Mouse (Mus musculus) intestine, embryonic 16.5 days (tissue): ENCODE measurements around the gene Epo. TPM values are rescaled to one million over a fixed set of nuclear protein-coding genes. Genes with fewer than 3 reads are reported as not detected.
A peak's percentile ranks its signal among the peaks of the same experiment; 100 is the strongest.

ENCODE experiments used
- ATAC-seq: fragments of 200-750 bp; cut with Nextera tagmentation; 2 replicates; pipeline ENCODE4 v1.8.0; 2017; ENCODE audit warnings: moderate TSS enrichment, moderate library complexity
- H3K27ac ChIP-seq: fragments of 300-500 bp; sonication (generic); 2 replicates; pipeline ENCODE4 v1.5.1; 2014; ENCODE audit warnings: mild to moderate bottlenecking, low read length
- H3K27me3 ChIP-seq: fragments of 300-500 bp; sonication (generic); replicated peaks from 2 replicates; pipeline ENCODE4 v1.6.1; 2014; ENCODE audit warnings: low read length, control low read depth, mixed read lengths; ENCODE audit not compliant: control insufficient read depth, insufficient read depth
- H3K36me3 ChIP-seq: fragments of 300-500 bp; sonication (generic); 2 replicates; pipeline ENCODE4 v1.6.1; 2014; ENCODE audit warnings: low read length, control low read depth; ENCODE audit not compliant: control insufficient read depth, insufficient read depth
- H3K4me1 ChIP-seq: fragments of 300-500 bp; sonication (generic); 2 replicates; pipeline ENCODE4 v1.6.1; 2014; ENCODE audit warnings: low read length, control low read depth, mixed read lengths; ENCODE audit not compliant: control insufficient read depth, insufficient read depth
- H3K4me2 ChIP-seq: fragments of 300-500 bp; sonication (generic); 2 replicates; pipeline ENCODE4 v1.6.1; 2014; ENCODE audit warnings: low read depth, low read length, control low read depth
- H3K4me3 ChIP-seq: fragments of 300-500 bp; sonication (generic); 2 replicates; pipeline ENCODE4 v1.5.1; 2014; ENCODE audit warnings: mild to moderate bottlenecking, low read length
- H3K9ac ChIP-seq: fragments of 300-500 bp; sonication (generic); 2 replicates; pipeline ENCODE4 v1.6.1; 2014; ENCODE audit warnings: low read depth, low read length
- H3K9me3 ChIP-seq: fragments of 300-500 bp; sonication (generic); 2 replicates; pipeline ENCODE4 v1.6.1; 2016; ENCODE audit warnings: low read length, control low read depth; ENCODE audit not compliant: control insufficient read depth
- WGBS: fragments of 180-500 bp; shearing (Covaris S2); extraction: QIAGEN DNeasy Blood & Tissue Kit; methylation state at CpG from one replicate; pipeline ENCODE4 v1.1.7; 2014; 5-methylcytosine and 5-hydroxymethylcytosine counted together
- polyA plus RNA-seq: library from polyadenylated mRNA; unstranded; fragments of >200 nt; fragmentation: Nextera tagmentation; extraction: Ambion mirVana; gene quantifications from 2 replicates; pipeline ENCODE4 v1.2.1, GENCODE M21; 2015

The Epo gene
- 0.20 and 0.40 TPM in 2 replicates for polyA plus RNA-seq

- Histone ChIP-seq H3K27me3 (no peaks in the 10 kb centered on the region), H3K4me1 (peaks cover 8% of the 10 kb centered on the region), H3K27ac (peak within 1 kb of the TSS; percentile 94), H3K9me3 (no peaks in the 10 kb centered on the region), H3K36me3 (peaks cover 14% of the 10 kb centered on the region), H3K4me2 (peak within 1 kb of the TSS; percentile 84), H3K4me3 (peak within 1 kb of the TSS; percentile 87), H3K9ac (peak within 1 kb of the TSS; percentile 94)
- WGBS, result under 1% methylated on average over 40 of the region's 40 CpGs
- peak; percentile 81 for ATAC-seq
Observed at GRCm38 (mm10) chr5:137533117-137533827, at the start of gene Epo, which contains the start of gene Gnb2. Epo (minus strand) TSS chr5:137533242. Gnb2 (minus strand) TSS chr5:137533510.

- H3K4me2 ChIP-seq, result no peak overlapping the region
- 33% methylated on average over 8 of the region's 8 CpGs for WGBS
- no peak for ATAC-seq
Observed at GRCm38 (mm10) chr5:137582702-137583101, 49.7 kb upstream of the Epo start.

GRCm38 (mm10) chr5:137580246-137580645 is 47.2 kb upstream of the Epo start:
- Histone ChIP-seq H3K9ac (no peak overlapping the region), H3K36me3 (no peaks in the 10 kb centered on the region), H3K27me3 (peaks cover 7% of the 10 kb centered on the region; the same call in 1 of the 2 replicates), H3K27ac (no peak overlapping the region), H3K4me1 (peaks cover 8% of the 10 kb centered on the region; the same call in 1 of the 2 replicates), H3K4me3 (no peak overlapping the region), H3K9me3 (no peaks in the 10 kb centered on the region), H3K4me2 (no peak overlapping the region)
- WGBS, result 81% methylated on average over 6 of the region's 6 CpGs
- no peak for ATAC-seq

More at GRCm38 (mm10) chr5:137582702-137583101, 49.7 kb upstream of the Epo start:
- peaks cover 7% of the 10 kb centered on the region; the same call in 1 of the 2 replicates for H3K27me3 ChIP-seq
- no peaks in the 10 kb centered on the region for H3K36me3 ChIP-seq
- H3K9me3 ChIP-seq, result no peaks in the 10 kb centered on the region; the same call in 1 of the 2 replicates
- H3K9ac ChIP-seq, result no peak overlapping the region
- no peak overlapping the region for H3K4me3 ChIP-seq
- peaks cover 8% of the 10 kb centered on the region; the same call in 1 of the 2 replicates for H3K4me1 ChIP-seq
- H3K27ac ChIP-seq, result no peak overlapping the region

- H3K9ac ChIP-seq, result peak overlapping the region; percentile 54; the same call in 1 of the 2 replicates
- H3K27me3 ChIP-seq, result 0 out of 2 replicates have a peak, but pooled peaks cover 9% of the 10 kb centered on the region
- peaks cover 11% of the 10 kb centered on the region for H3K4me1 ChIP-seq
- ATAC-seq, result 0 out of 2 replicates have a peak, but pooled peaks have one; percentile 38
- peak overlapping the region; percentile 36 for H3K4me3 ChIP-seq
- H3K36me3 ChIP-seq, result no peaks in the 10 kb centered on the region
- peak overlapping the region; percentile 50 for H3K4me2 ChIP-seq
- H3K9me3 ChIP-seq, result no peaks in the 10 kb centered on the region
- 5% methylated on average over 27 of the region's 27 CpGs for WGBS
- no peak overlapping the region for H3K27ac ChIP-seq
Observed at GRCm38 (mm10) chr5:137574470-137574901, 41.4 kb upstream of the Epo start.

- no peaks in the 10 kb centered on the region for H3K36me3 ChIP-seq
- H3K9me3 ChIP-seq, result no peaks in the 10 kb centered on the region
- no peak overlapping the region for H3K9ac ChIP-seq
- peaks cover 14% of the 10 kb centered on the region for H3K4me1 ChIP-seq
- H3K4me3 ChIP-seq, result no peak overlapping the region
- H3K4me2 ChIP-seq, result no peak overlapping the region
- H3K27me3 ChIP-seq, result 0 out of 2 replicates have a peak, but pooled peaks cover 9% of the 10 kb centered on the region
- no peak overlapping the region for H3K27ac ChIP-seq
- peak; percentile 53; the same call in 1 of the 2 replicates for ATAC-seq
- whole genome bisulfite sequencing, result 75% methylated on average over 17 of the region's 17 CpGs
Observed at GRCm38 (mm10) chr5:137570691-137571586, 37.9 kb upstream of the Epo start.

DNA sequence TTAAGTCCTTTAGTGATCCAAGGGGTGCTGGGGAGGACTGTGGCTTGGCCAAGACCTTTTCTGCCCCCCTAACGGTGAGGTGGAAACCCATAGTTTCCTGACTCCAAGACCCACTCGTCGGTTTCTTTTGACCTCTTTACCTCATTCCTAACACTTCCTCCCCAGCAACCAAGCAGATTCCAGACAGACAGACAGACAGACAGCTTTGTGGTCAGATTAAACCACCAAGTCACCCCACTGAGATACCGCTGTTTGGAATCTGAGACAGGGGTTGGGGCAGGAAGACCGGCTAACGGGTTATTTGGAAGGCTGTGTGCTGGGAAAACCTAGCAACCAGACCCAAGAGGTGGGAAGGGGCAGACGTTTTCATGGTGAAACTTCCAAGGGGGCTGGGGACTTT is 37.1 kb upstream of the Epo start:
- Histone ChIP-seq H3K4me3 (no peak overlapping the region), H3K4me1 (peaks cover 14% of the 10 kb centered on the region), H3K36me3 (no peaks in the 10 kb centered on the region), H3K27me3 (0 out of 2 replicates have a peak, but pooled peaks cover 9% of the 10 kb centered on the region), H3K4me2 (no peak overlapping the region), H3K9ac (no peak overlapping the region), H3K9me3 (no peaks in the 10 kb centered on the region), H3K27ac (no peak overlapping the region)
- 55% methylated on average over 7 of the region's 7 CpGs for WGBS
- ATAC-seq, result no peak

- peak; percentile 96 for ATAC-seq
- 22% methylated on average over 9 of the region's 9 CpGs for WGBS
- Histone ChIP-seq H3K27ac (no peak within 1 kb of the TSS), H3K36me3 (no peaks in the 10 kb centered on the region), H3K9me3 (no peaks in the 10 kb centered on the region), H3K27me3 (0 out of 2 replicates have a peak, but pooled peaks cover 7% of the 10 kb centered on the region), H3K4me3 (peak within 1 kb of the TSS; percentile 1; the same call in 1 of the 2 replicates), H3K4me1 (peaks cover 13% of the 10 kb centered on the region), H3K4me2 (peak within 1 kb of the TSS; percentile 12; the same call in 1 of the 2 replicates), H3K9ac (no peak within 1 kb of the TSS)
Observed at GRCm38 (mm10) chr5:137569665-137570064, 36.6 kb upstream of the Epo start, which contains the start of gene Tfr2. Tfr2 (plus strand) TSS chr5:137569840.

GRCm38 (mm10) chr5:137569031-137569430 is 36.0 kb upstream of the Epo start:
- H3K27me3 ChIP-seq, result 0 out of 2 replicates have a peak, but pooled peaks cover under 1% of the 10 kb centered on the region
- no peaks in the 10 kb centered on the region for H3K9me3 ChIP-seq
- peaks cover 10% of the 10 kb centered on the region for H3K4me1 ChIP-seq
- no peak overlapping the region for H3K4me2 ChIP-seq
- WGBS, result 64% methylated on average over 12 of the region's 12 CpGs
- no peak overlapping the region for H3K9ac ChIP-seq
- H3K4me3 ChIP-seq, result no peak overlapping the region
- H3K36me3 ChIP-seq, result no peaks in the 10 kb centered on the region
- H3K27ac ChIP-seq, result no peak overlapping the region
- ATAC-seq, result no peak
